Mouse (Mus musculus) left cerebral cortex, postnatal 25 days (tissue): ENCODE measurements around the gene Zfp385b. TPM values are rescaled to one million over a fixed set of nuclear protein-coding genes. Genes with fewer than 3 reads are reported as not detected.

ENCODE experiments used
- DNase-seq, 2 experiments: peaks; one replicate each; pipeline ENCODE4 v3.0.0; 2022; ENCODE audit warnings: low spot score in 2 of 2, mixed read lengths in 1 of 2
- intact Hi-C: fragments of 180-260 bp; cut with DNase I; formaldehyde crosslinking; loops from one replicate; pipeline ENCODE4 v1.15.1; 2025
- total RNA-seq, 2 experiments: library from RNA; stranded (reverse); gene quantifications; 2 replicates each; pipeline ENCODE4 v1.2.3; 2021

Zfp385b gene
- total RNA-seq, 2 experiments from 2014 or later, result 46.6 to 56.4 TPM

GRCm38 (mm10) chr2:77627622-77628231 lies 191.7 kb downstream of the Zfp385b start:
- intact Hi-C loops, result no loop called here

GRCm38 (mm10) chr2:77618686-77619085 lies 200.8 kb downstream of the Zfp385b start:
- DNase-seq, result no peak
- intact Hi-C loops, result no loop called here

More at GRCm38 (mm10) chr2:77627622-77628231, 191.7 kb downstream of the Zfp385b start:
- no peak for DNase-seq

DNA sequence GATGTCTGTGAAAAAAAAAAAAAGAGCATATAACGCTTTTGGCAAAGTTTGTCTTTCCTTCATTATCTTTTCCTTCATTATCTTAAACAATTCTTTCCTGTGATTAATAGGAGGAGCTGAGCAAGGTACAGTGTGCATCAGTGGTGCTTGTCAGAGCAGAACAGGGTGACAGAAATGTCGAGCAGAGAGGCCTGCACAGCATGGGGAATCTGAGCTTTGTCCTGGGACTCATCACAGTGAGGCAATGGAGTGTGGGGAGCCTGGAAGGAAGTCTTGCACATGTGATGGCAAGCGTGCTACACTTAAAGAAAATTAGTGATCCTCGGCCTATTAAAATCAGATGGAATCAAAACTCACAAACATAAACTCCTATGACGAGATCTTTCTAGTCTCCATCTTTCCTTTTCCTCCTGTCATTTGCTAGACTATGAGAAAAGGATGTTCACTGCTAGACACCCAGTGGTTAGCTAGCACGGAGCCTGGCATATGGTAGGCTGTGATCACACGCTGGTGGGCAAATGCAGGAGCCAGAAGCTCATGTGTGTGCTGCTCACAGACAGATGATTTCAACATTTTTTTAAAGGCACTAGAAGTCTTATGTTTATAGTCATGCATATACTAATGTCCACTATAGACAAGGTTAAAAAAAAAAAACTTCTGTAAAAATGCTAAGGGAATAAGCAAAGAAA lies 209.0 kb downstream of the Zfp385b start:
- no peak for DNase-seq
- intact Hi-C loops, result no loop called here

- intact Hi-C loops, result no loop called here
- DNase-seq, result no peak
Observed at GRCm38 (mm10) chr2:77609452-77609851, 210.0 kb downstream of the Zfp385b start.

- intact Hi-C loops, result no loop called here
- no peak for DNase-seq
Observed at GRCm38 (mm10) chr2:77608666-77609065, 210.8 kb downstream of the Zfp385b start.

GRCm38 (mm10) chr2:77593461-77593860 lies 226.0 kb downstream of the Zfp385b start:
- DNase-seq, result no peak
- intact Hi-C loops, result no loop called here

GRCm38 (mm10) chr2:77592525-77592924 lies 226.9 kb downstream of the Zfp385b start:
- DNase-seq, result no peak
- intact Hi-C loops, result no loop called here

DNA sequence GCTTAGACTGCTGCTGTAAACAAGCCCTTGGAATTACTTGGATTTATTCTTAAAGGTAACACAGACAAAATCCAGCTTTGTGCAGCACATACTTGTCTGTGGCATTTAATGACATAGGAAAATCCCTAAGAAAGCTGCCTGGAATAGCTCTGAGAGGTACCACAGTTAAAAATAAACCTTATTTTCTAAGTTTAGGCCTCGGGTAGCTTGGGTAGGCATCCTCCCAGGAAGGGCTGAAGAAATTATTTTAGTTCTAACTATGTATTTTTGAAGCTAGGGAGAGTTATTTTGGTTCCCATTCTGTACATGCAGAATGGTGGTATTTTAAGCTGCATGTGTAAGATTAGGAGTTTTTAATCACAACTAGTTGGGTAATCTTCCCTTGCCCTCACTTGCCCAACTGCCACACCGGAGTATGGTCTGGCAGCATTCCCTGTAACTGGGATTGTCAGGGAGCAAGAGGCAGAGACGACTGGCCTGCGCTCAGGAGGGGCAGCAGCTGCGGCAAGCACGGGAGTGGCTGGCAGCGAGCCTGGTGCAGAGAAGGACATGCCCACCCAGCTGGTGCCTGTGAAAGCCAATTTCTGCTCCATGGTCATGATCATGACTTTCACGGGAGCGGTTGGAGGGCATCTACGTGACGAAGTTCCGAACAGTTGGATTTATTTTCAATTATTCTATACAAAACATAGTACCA lies 230.1 kb downstream of the Zfp385b start:
- intact Hi-C loops, result no loop called here
- peak; percentile 32 to 67 for DNase-seq

DNA sequence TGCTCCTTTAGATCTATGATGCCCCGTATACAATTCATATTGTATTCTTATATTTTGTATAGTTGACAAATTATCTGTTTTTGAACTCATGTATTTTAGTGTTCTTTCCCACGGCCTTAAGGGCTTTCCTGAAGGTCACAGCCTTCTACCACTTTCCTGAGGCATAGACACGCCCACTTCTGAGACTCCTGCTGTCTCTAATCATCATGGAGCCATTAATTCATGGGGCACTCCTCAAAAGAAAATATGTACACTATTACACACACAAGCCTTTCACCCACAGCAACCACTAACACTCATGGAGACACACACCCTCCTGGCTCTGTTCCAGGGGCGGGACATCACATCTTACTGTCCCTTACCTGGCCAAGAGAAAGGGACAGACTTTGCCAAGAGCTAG lies 232.1 kb downstream of the Zfp385b start:
- no peak for DNase-seq
- intact Hi-C loops, result no loop called here

GRCm38 (mm10) chr2:77586581-77587360 lies 232.7 kb downstream of the Zfp385b start:
- no peak for DNase-seq
- intact Hi-C loops, result no loop called here

DNA sequence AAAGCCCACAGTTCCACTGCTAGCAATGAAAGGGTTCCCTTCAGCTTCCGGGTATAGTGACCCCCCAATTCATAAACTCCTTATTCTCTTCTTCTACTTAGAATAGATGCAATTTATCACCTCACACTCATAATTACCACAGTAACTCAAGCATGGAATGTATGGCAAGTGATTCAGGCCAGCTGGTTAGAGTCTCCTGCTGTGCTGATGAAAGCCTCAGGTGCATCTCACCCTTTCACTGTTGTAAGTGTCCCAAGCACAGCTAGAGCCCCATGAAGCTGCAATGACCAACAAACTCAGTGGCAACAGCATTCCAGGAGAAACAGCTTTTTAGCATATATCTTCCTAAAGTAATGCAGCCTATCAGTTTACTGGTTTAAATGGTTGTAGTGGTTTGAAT lies 235.9 kb downstream of the Zfp385b start:
- no peak for DNase-seq
- intact Hi-C loops, result no loop called here

DNA sequence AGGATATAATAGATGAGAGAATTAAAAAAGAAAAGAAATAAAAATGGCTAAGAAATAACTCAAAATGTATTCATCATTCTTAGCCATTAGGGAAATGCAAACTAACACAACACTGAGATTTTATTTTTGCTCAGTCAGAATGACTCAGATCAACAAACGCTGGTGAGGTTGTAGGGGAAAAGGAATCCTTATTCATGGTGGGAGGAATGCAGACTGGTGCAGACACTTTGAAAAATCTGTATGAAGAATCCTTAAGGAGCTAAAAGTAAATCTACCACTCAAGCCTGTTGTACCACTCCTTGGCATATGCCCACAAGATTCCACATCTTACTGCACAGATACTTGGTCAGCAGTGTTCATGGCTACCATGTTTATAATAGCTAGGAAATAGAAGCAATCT lies 242.9 kb downstream of the Zfp385b start:
- peak in 1 of 2 experiments; percentile 80 for DNase-seq
- intact Hi-C loops, result no loop called here

GRCm38 (mm10) chr2:77567528-77568435 lies 251.7 kb downstream of the Zfp385b start:
- DNase-seq, result no peak
- intact Hi-C loops, result no loop called here

- DNase-seq, result no peak
- intact Hi-C loops, result no loop called here
Observed at GRCm38 (mm10) chr2:77563706-77564105, 255.7 kb downstream of the Zfp385b start.

GRCm38 (mm10) chr2:77561941-77562340 lies 257.5 kb downstream of the Zfp385b start:
- DNase-seq, result no peak
- intact Hi-C loops, result no loop called here

- no peak for DNase-seq
- intact Hi-C loops, result no loop called here
Observed at GRCm38 (mm10) chr2:77556938-77557337, 262.5 kb downstream of the Zfp385b start.

DNA sequence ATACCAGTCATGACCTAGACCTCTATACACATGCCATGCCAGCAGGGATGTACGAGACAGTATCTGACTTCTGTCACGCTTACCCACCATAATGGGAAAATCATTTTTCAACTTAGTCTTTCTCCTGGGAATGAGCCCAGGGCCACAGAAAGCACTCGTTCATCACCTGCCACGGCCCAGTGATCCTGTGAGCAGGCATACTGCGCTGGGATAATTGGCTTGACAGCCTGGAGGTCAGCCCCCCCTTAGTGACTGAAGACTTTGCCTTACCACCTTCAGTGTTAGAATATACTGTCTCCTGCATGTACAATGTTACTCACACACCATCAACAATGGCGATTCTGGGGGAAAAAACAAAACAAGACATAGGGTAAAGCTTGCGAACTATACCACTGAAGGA lies 263.5 kb downstream of the Zfp385b start:
- intact Hi-C loops, result no loop called here
- DNase-seq, result no peak

DNA sequence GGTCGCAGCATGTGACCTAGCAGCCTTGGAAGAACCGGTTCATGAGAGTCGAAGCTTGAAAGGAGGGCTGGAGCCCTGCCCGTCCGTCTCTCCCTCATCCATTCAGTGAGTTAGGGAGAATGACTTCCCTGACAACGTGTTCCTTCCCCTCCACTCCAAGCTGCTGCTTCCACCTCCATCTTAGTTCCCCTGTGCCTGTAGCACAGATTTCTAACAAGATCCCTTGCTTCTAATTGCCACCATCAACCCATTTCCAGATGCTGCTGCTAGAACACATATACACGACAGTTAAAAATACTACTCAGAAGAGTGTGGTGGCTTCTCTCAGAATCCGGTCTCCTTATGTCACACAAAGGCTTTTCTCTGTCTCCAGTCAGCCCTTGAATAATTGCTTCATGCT lies 266.8 kb downstream of the Zfp385b start:
- peak in 1 of 2 experiments; percentile 57 for DNase-seq
- intact Hi-C loops, result no loop called here

DNA sequence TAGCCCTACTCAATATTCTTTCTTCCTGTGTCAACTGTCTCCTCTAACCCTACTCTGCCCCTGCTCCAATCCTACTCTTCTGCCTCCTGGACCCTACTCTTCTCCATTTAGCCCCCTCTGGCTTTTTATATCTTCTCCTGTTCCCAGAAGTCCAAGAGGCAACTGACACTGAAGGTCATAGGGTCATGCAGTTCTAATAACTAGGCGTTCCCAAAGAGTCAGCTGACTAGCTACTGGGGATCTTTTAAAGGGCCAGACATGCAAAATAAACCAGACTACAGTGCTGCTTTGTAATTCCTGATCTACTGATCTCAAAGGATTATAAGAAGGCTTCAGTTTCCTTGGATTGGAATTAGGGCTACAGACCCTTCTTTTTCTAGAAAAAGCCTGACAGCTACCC lies 276.1 kb downstream of the Zfp385b start:
- intact Hi-C loops, result no loop called here

More for the DNA sequence above, 276.1 kb downstream of the Zfp385b start:
- no peak for DNase-seq
